Mouse (Mus musculus): ENCODE measurements around the gene Gm4858.
"Not testable (repeated sequence)": the region's sequence is repeated elsewhere in the genome, so short reads cannot be mapped to it uniquely, and the experiment has no call there.

Gene Gm4858

GRCm38 (mm10) chr3:93068523-93068922 lies at the start of gene Gm4858:
TSS of gene Gm4858 (plus strand) at chr3:93068823.
- DNase-seq: not testable (repeated sequence)

- no peak for DNase-seq
Measured at GRCm38 (mm10) chr3:93018960-93019359, 49.7 kb upstream of the Gm4858 start, which contains the start of gene Lce1m. TSS of gene Lce1m (minus strand) at chr3:93019060.

GRCm38 (mm10) chr3:93021171-93021570 lies 47.5 kb upstream of the Gm4858 start:
- no peak for DNase-seq

GRCm38 (mm10) chr3:93023411-93024184 lies 45.0 kb upstream of the Gm4858 start:
- DNase-seq: no peak

GRCm38 (mm10) chr3:93025486-93025885 lies 43.1 kb upstream of the Gm4858 start:
- no peak for DNase-seq

GRCm38 (mm10) chr3:93031450-93031849 lies 37.2 kb upstream of the Gm4858 start:
- DNase-seq: no peak

GRCm38 (mm10) chr3:93050182-93050581 lies 18.4 kb upstream of the Gm4858 start:
- no peak for DNase-seq

- no peak for DNase-seq
Measured at GRCm38 (mm10) chr3:93052826-93053474, 15.7 kb upstream of the Gm4858 start.

- DNase-seq: no peak
Measured at GRCm38 (mm10) chr3:93086631-93087030, 18.0 kb downstream of the Gm4858 start.

- DNase-seq: not testable (repeated sequence)
Measured at GRCm38 (mm10) chr3:93093581-93093980, 25.0 kb downstream of the Gm4858 start.

GRCm38 (mm10) chr3:93096447-93096846 lies 27.8 kb downstream of the Gm4858 start:
- DNase-seq: no peak

GRCm38 (mm10) chr3:93111668-93112067 lies 43.0 kb downstream of the Gm4858 start:
- no peak for DNase-seq

- DNase-seq: no peak
Measured at GRCm38 (mm10) chr3:93114481-93114880, 45.9 kb downstream of the Gm4858 start.

GRCm38 (mm10) chr3:93119101-93119500 lies 50.5 kb downstream of the Gm4858 start:
- DNase-seq: no peak

Data from cerebellum, adult 9-11 months (tissue).